Mouse (Mus musculus) spleen, adult 12 weeks (tissue): ENCODE data around the gene Tns1.

ENCODE experiments used
- DNase-seq: peaks from one replicate; pipeline ENCODE4 v3.0.0; 2022; ENCODE audit warnings: low spot score

Gene Tns1

GRCm38 (mm10) chr1:73954614-73955013 lies 169.6 kb downstream of the Tns1 start:
- no peak for DNase-seq

GRCm38 (mm10) chr1:73954015-73954408 lies 170.2 kb downstream of the Tns1 start:
- no peak for DNase-seq

GRCm38 (mm10) chr1:73953317-73954014 lies 170.8 kb downstream of the Tns1 start:
- DNase-seq = no peak

- DNase-seq = no peak
These were observed 171.7 kb downstream of the Tns1 start for GRCm38 (mm10) chr1:73952598-73952997.

GRCm38 (mm10) chr1:73951178-73951577 lies 173.1 kb downstream of the Tns1 start:
- no peak for DNase-seq

GRCm38 (mm10) chr1:73948757-73949156 lies 175.5 kb downstream of the Tns1 start:
- no peak for DNase-seq

GRCm38 (mm10) chr1:73947525-73948304 lies 176.5 kb downstream of the Tns1 start:
- DNase-seq = no peak

GRCm38 (mm10) chr1:73946701-73947100 lies 177.5 kb downstream of the Tns1 start:
- no peak for DNase-seq

GRCm38 (mm10) chr1:73944393-73944792 lies 179.9 kb downstream of the Tns1 start:
- DNase-seq = no peak

- DNase-seq = no peak
These were observed 180.5 kb downstream of the Tns1 start for GRCm38 (mm10) chr1:73943667-73944289.

GRCm38 (mm10) chr1:73943255-73943654 lies 181.0 kb downstream of the Tns1 start:
- no peak for DNase-seq

GRCm38 (mm10) chr1:73942243-73942642 lies 182.0 kb downstream of the Tns1 start:
- DNase-seq = no peak

GRCm38 (mm10) chr1:73941697-73942096 lies 182.6 kb downstream of the Tns1 start:
- DNase-seq = no peak

- DNase-seq = no peak
These were observed 183.6 kb downstream of the Tns1 start for GRCm38 (mm10) chr1:73940491-73941204.

GRCm38 (mm10) chr1:73938597-73938996 lies 185.7 kb downstream of the Tns1 start:
- no peak for DNase-seq

GRCm38 (mm10) chr1:73937805-73938204 lies 186.4 kb downstream of the Tns1 start:
- DNase-seq = no peak

- DNase-seq = no peak
These were observed 187.7 kb downstream of the Tns1 start for GRCm38 (mm10) chr1:73936537-73936936.

- no peak for DNase-seq
These were observed 188.7 kb downstream of the Tns1 start for GRCm38 (mm10) chr1:73935442-73936080.

GRCm38 (mm10) chr1:73933146-73933490 lies 191.1 kb downstream of the Tns1 start:
- no peak for DNase-seq

GRCm38 (mm10) chr1:73932421-73933145 lies 191.7 kb downstream of the Tns1 start:
- DNase-seq = no peak

- DNase-seq = no peak
These were observed 192.4 kb downstream of the Tns1 start for GRCm38 (mm10) chr1:73931851-73932250.
